Mouse (Mus musculus): ENCODE results near the gene Tmem200b. TPM values are rescaled to one million over a fixed set of nuclear protein-coding genes. Genes with fewer than 3 reads are reported as not detected.
A peak's percentile ranks its signal among the peaks of the same experiment; 100 is the strongest.

Gene Tmem200b
- polyA plus RNA-seq, 1 experiment from 2014 or later: 1.3 TPM

DNA sequence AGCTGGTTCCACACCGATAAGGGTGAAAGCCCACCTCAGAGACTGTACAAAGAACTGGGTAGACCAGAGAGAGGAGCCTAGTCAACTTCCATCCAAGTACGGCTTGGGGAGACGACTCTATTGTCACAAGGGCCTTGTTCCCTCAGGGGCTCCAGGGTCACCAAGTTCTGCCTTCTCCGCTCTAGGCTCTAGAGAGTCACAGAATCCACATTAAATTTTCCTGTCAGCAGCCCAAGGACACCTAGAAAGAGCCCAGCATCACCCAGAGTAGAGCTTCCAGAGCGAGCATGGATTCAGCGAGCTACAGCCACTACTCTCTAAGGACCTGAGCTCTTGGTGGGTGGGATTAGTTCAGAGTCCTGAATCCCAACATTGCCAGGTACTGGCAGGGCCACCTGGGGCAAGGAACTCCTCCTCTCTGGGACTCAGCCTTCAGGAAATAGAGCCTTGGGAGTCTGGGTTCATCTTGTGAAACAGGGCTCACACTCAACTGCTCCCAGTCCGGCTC, 3.5 kb upstream of the Tmem200b start:
- Histone ChIP-seq H3K9ac (replicated peaks; ENCODE audit: low read depth) (no peak overlapping the region), H3K27me3 (replicated peaks; ENCODE audit: insufficient read depth, low read length) (peaks cover 36% of the 10 kb centered on the region), H3K4me2 (replicated peaks; ENCODE audit: low read depth, low read length) (no peak overlapping the region), H3K9me3 (ENCODE audit: low read length) (no peaks in the 10 kb centered on the region), H3K4me3 (ENCODE audit: low read depth, low read length) (no peak overlapping the region), H3K4me1 (ENCODE audit: insufficient read depth, low read depth, low read length) (peaks cover 4% of the 10 kb centered on the region), H3K27ac (ENCODE audit: low read length) (no peak overlapping the region), H3K36me3 (ENCODE audit: insufficient read depth, low read length) (no peaks in the 10 kb centered on the region)
- DNase-seq (ENCODE audit: low spot score): no peak
- no peak for ATAC-seq
- no peak for TF ChIP-seq CTCF (IDR thresholded peaks at IDR 0.05)
- TF ChIP-seq EP300 (IDR thresholded peaks at IDR 0.05): no peak
- WGBS: 72% methylated on average over 7 of the region's 7 CpGs

DNA sequence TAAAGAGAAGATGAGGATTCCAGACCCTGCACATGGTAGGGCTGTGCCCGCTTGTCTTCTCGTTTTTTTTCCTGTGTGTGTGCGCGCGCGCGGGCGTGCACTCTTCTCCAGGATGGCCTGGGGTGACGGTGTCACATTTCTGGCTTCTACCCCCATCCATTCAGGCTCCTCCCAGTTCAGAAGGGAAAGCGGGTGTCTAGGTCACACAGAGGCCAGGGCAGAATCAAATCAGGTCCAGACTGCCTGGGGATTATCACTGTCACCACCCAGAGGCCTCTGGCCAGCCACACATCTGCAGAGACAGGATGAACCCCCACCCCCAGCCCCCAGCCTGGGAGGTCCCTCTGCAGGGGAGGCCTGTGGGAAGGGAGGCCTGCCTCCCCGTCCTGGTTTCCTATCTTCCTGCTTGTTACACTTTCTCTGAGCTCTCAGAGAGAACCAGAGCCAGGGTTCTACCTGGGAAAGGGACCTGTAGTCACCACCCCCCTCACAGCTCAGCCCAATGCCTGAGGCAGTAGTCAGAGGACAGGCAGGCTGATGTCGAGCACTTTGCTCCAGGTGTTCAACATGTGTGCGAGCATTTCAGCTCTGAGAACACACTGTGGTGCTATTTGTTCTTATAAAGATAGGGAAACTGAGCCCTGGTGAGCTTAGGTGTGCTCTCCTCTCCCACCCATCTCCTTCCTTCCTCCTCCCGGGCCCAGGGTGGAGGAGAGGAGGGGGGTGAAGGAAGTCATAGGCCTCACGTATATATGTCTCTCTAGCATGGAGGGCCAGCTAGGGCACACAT, 2.7 kb upstream of the Tmem200b start:
- no peaks in the 10 kb centered on the region; the same call in 1 of the 2 replicates for H3K4me1 ChIP-seq (ENCODE audit: insufficient read depth, low read depth, low read length)
- H3K9ac ChIP-seq (replicated peaks; ENCODE audit: low read depth): no peak overlapping the region
- H3K27ac ChIP-seq (ENCODE audit: low read length): no peak overlapping the region
- 18% methylated on average over 15 of the region's 15 CpGs for WGBS
- DNase-seq (ENCODE audit: low spot score) (peak; percentile 49), ATAC-seq (peak; percentile 11)
- H3K36me3 ChIP-seq (ENCODE audit: insufficient read depth, low read length): no peaks in the 10 kb centered on the region
- no peak overlapping the region for H3K4me3 ChIP-seq (ENCODE audit: low read depth, low read length)
- no peak overlapping the region for H3K4me2 ChIP-seq (replicated peaks; ENCODE audit: low read depth, low read length)
- TF ChIP-seq EP300 (IDR thresholded peaks at IDR 0.05): no peak
- TF ChIP-seq CTCF (IDR thresholded peaks at IDR 0.05): no peak
- H3K27me3 ChIP-seq (replicated peaks; ENCODE audit: insufficient read depth, low read length): peaks cover 36% of the 10 kb centered on the region
- no peaks in the 10 kb centered on the region for H3K9me3 ChIP-seq (ENCODE audit: low read length)

DNA sequence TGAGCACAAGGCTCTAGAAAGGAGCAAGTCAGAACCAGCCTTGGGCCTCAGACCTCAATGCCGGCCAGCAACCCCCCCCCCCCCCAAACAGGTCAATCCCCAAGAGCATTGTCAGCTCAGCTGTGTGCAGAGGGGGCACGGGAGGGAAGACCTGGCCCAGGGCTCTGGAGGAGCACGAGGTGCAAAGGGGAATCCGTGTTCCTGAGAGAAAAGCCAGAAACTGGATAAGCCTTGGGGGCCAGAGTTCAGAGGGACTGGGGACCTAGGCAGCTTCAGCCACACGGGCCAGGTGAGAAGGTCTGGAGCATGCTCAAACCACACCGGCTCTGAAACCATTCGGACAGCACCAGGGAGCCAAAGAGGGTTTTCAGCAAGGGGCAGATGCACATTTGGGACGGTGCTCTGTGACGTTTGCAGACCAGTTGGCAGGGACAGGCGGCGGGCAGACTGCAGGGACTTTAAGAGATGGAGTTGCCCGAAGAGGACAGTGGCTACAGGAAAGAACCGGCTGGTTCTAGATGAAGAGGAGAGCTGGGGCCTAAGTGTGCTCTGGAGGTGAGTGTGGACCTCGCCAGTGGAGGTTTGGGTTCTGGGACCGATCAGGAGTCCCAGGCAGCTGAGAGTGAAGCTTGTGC, 1.9 kb upstream of the Tmem200b start:
- peak overlapping the region; percentile 56; the same call in 1 of the 2 replicates for H3K4me3 ChIP-seq (ENCODE audit: low read depth, low read length)
- H3K9ac ChIP-seq (replicated peaks; ENCODE audit: low read depth): no peak overlapping the region
- 0 out of 2 replicates have a peak, but pooled peaks cover 3% of the 10 kb centered on the region for H3K36me3 ChIP-seq (ENCODE audit: insufficient read depth, low read length)

DNA sequence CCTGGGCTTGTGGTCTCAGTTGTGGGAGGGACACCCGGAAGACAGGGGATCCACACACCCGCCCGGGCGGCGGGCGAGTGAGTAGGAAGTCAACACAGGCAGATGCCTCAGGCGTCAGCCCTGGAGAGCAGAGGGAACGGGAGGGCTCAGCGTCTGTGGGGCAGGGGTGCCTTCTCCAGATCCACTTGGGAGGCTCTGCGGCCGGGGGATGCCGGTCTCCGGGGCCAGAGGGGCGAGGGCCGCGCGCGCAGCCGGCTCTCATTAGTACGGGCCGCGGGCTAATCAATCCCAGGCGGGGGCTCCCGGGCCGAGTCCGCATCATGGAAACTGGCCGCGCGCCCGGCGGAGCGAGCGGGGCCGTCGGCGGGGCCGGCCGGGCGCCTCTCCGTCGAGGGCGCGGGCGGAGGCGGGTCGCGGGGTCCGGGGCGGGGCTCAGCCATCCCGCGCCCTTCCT, 1.4 kb upstream of the Tmem200b start:
- ATAC-seq (peak; percentile 30), DNase-seq (ENCODE audit: low spot score) (peak; percentile 56)
- peak overlapping the region; percentile 57 for H3K27ac ChIP-seq (ENCODE audit: low read length)
- no peak for TF ChIP-seq EP300 (IDR thresholded peaks at IDR 0.05)
- TF ChIP-seq CTCF (IDR thresholded peaks at IDR 0.05): no peak
- 3% methylated on average over 46 of the region's 51 CpGs for WGBS
- no peaks in the 10 kb centered on the region; the same call in 1 of the 2 replicates for H3K4me1 ChIP-seq (ENCODE audit: insufficient read depth, low read depth, low read length)
- peak overlapping the region; percentile 56 for H3K4me3 ChIP-seq (ENCODE audit: low read depth, low read length)
- peak overlapping the region; percentile 27; the same call in 1 of the 2 replicates for H3K9ac ChIP-seq (replicated peaks; ENCODE audit: low read depth)
- H3K4me2 ChIP-seq (replicated peaks; ENCODE audit: low read depth, low read length): peak overlapping the region; percentile 94
- H3K27me3 ChIP-seq (replicated peaks; ENCODE audit: insufficient read depth, low read length): peaks cover 36% of the 10 kb centered on the region
- H3K36me3 ChIP-seq (ENCODE audit: insufficient read depth, low read length): 0 out of 2 replicates have a peak, but pooled peaks cover 8% of the 10 kb centered on the region
- H3K9me3 ChIP-seq (ENCODE audit: low read length): no peaks in the 10 kb centered on the region

More for the DNA sequence above, 1.9 kb upstream of the Tmem200b start:
- Histone ChIP-seq H3K4me1 (ENCODE audit: insufficient read depth, low read depth, low read length) (no peaks in the 10 kb centered on the region; the same call in 1 of the 2 replicates), H3K4me2 (replicated peaks; ENCODE audit: low read depth, low read length) (peak overlapping the region; percentile 94), H3K27me3 (replicated peaks; ENCODE audit: insufficient read depth, low read length) (peaks cover 36% of the 10 kb centered on the region), H3K27ac (ENCODE audit: low read length) (peak overlapping the region; percentile 57; the same call in 1 of the 2 replicates), H3K9me3 (ENCODE audit: low read length) (no peaks in the 10 kb centered on the region)
- WGBS: 30% methylated on average over 15 of the region's 15 CpGs
- ATAC-seq (no peak), DNase-seq (ENCODE audit: low spot score) (no peak)
- no peak for TF ChIP-seq CTCF (IDR thresholded peaks at IDR 0.05)
- TF ChIP-seq EP300 (IDR thresholded peaks at IDR 0.05): no peak

DNA sequence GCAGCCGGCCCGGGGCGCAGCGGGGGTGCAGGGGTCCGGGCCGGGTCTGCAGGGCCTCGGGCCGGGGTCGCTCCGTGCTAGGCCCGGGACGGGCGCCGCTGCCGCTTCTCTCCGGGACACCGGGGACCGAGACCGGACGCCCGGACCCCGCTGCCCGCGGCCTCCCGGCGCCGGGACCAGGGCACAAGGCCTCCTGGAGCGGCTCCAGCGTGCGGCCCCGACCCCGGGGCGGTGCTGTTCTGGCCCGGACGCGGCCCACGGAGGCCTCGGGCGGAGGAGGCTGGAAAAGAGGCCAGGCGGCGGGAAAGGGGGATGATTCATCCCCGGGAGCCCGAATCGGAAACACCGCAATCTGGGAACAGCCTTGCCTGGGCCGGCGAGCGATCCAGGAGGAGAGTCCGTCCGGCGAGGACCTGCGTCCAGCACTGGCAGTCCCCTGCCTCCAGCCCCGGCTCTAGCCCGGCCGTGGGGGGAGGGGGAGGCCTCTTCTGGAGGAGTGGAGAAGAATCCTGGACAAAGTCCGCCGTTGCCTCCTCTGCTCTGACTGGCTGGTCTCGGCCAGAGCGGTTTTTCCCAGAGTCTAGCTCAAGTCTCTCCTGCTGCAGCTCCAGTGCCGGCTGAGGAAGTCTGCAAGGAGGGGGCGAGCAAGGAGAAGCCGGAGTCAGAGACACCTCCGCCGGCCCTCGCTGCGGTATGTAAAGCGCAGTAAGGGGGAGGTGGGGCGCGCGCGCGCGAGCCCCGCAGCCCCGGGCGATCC, 798 bp upstream of the Tmem200b start:
- under 1% methylated on average over 48 of the region's 76 CpGs for WGBS

More for the DNA sequence above, 798 bp upstream of the Tmem200b start:
- DNase-seq (ENCODE audit: low spot score) (peak; percentile 62), ATAC-seq (peak; percentile 22)
- H3K27me3 ChIP-seq (replicated peaks; ENCODE audit: insufficient read depth, low read length): peaks cover 35% of the 10 kb centered on the region
- TF ChIP-seq CTCF (IDR thresholded peaks at IDR 0.05): no peak
- no peak for TF ChIP-seq EP300 (IDR thresholded peaks at IDR 0.05)
- peak overlapping the region; percentile 94 for H3K4me2 ChIP-seq (replicated peaks; ENCODE audit: low read depth, low read length)
- 0 out of 2 replicates have a peak, but pooled peaks cover 10% of the 10 kb centered on the region for H3K36me3 ChIP-seq (ENCODE audit: insufficient read depth, low read length)
- peak overlapping the region; percentile 27 for H3K9ac ChIP-seq (replicated peaks; ENCODE audit: low read depth)
- peak overlapping the region; percentile 56 for H3K4me3 ChIP-seq (ENCODE audit: low read depth, low read length)
- H3K9me3 ChIP-seq (ENCODE audit: low read length): no peaks in the 10 kb centered on the region
- peak overlapping the region; percentile 57 for H3K27ac ChIP-seq (ENCODE audit: low read length)
- H3K4me1 ChIP-seq (ENCODE audit: insufficient read depth, low read depth, low read length): no peaks in the 10 kb centered on the region; the same call in 1 of the 2 replicates

Measured in lung, postnatal 0 days (tissue).